Mouse (Mus musculus) layer of hippocampus, postnatal 25 days (tissue): ENCODE measurements around the gene Chil1. TPM values are rescaled to one million over a fixed set of nuclear protein-coding genes. Genes with fewer than 3 reads are reported as not detected.

Experiments
- DNase-seq, 2 experiments: peaks; one replicate each; pipeline ENCODE4 v3.0.0; 2022; ENCODE audit warnings: mixed read lengths in 2 of 2, low spot score in 1 of 2; ENCODE audit errors: extremely low spot score in 1 of 2
- total RNA-seq, 2 experiments: library from RNA; stranded (reverse); gene quantifications; 2 replicates each; pipeline ENCODE4 v1.2.3; 2021

The Chil1 gene
- total RNA-seq, 2 experiments from 2014 or later: 7.3 to 10.8 TPM

- no peak for DNase-seq
Observed at GRCm38 (mm10) chr1:134168985-134169697, 12.8 kb upstream of the Chil1 start.

GRCm38 (mm10) chr1:134173081-134173480 is 8.9 kb upstream of the Chil1 start:
- DNase-seq: no peak

GRCm38 (mm10) chr1:134177976-134178375 is 4.0 kb upstream of the Chil1 start:
- no peak for DNase-seq

- DNase-seq: no peak
Observed at GRCm38 (mm10) chr1:134184089-134184488, 2.1 kb downstream of the Chil1 start.

GRCm38 (mm10) chr1:134188217-134188616 is 6.2 kb downstream of the Chil1 start:
- DNase-seq: no peak

- no peak for DNase-seq
Observed at GRCm38 (mm10) chr1:134188989-134189729, 7.2 kb downstream of the Chil1 start.

- no peak for DNase-seq
Observed at GRCm38 (mm10) chr1:134191192-134191591, 9.2 kb downstream of the Chil1 start.

GRCm38 (mm10) chr1:134192024-134192423 is 10.0 kb downstream of the Chil1 start:
- no peak for DNase-seq

- no peak for DNase-seq
Observed at GRCm38 (mm10) chr1:134193126-134193525, 11.2 kb downstream of the Chil1 start, which contains the start of gene Mybph. TSS of gene Mybph (plus strand) at chr1:134193448.

- DNase-seq: no peak
Observed at GRCm38 (mm10) chr1:134193674-134194197, 11.8 kb downstream of the Chil1 start.

- no peak for DNase-seq
Observed at GRCm38 (mm10) chr1:134194298-134195022, 12.5 kb downstream of the Chil1 start.

GRCm38 (mm10) chr1:134195117-134195516 is 13.1 kb downstream of the Chil1 start:
- DNase-seq: no peak

GRCm38 (mm10) chr1:134195571-134195970 is 13.6 kb downstream of the Chil1 start:
- DNase-seq: no peak

GRCm38 (mm10) chr1:134195979-134196378 is 14.0 kb downstream of the Chil1 start:
- DNase-seq: no peak

GRCm38 (mm10) chr1:134196386-134196785 is 14.4 kb downstream of the Chil1 start:
- peak; percentile 67 to 79 for DNase-seq

GRCm38 (mm10) chr1:134197325-134197982 is 15.5 kb downstream of the Chil1 start:
- DNase-seq: no peak

- no peak for DNase-seq
Observed at GRCm38 (mm10) chr1:134198197-134198995, 16.4 kb downstream of the Chil1 start.

GRCm38 (mm10) chr1:134200481-134200880 is 18.5 kb downstream of the Chil1 start:
- DNase-seq: no peak

GRCm38 (mm10) chr1:134200998-134201686 is 19.2 kb downstream of the Chil1 start:
- no peak for DNase-seq
